Mouse (Mus musculus) right cerebral cortex, postnatal 14 days (tissue): ENCODE results near the gene Cers6.
A peak's percentile ranks its signal among the peaks of the same experiment; 100 is the strongest.

Experiments
- DNase-seq: peaks from one replicate; pipeline ENCODE4 v3.0.0; 2022

Cers6 gene

GRCm38 (mm10) chr2:68860904-68861685 lies at the start of gene Cers6:
Cers6 (plus strand) TSS chr2:68861441.
- peak; percentile 98 for DNase-seq

- no peak for DNase-seq
Observed at GRCm38 (mm10) chr2:68814409-68814808, 46.8 kb upstream of the Cers6 start.

GRCm38 (mm10) chr2:68819040-68819439 lies 42.2 kb upstream of the Cers6 start:
- DNase-seq, result no peak

GRCm38 (mm10) chr2:68822152-68822887 lies 38.9 kb upstream of the Cers6 start:
- no peak for DNase-seq

- no peak for DNase-seq
Observed at GRCm38 (mm10) chr2:68825326-68826020, 35.8 kb upstream of the Cers6 start.

GRCm38 (mm10) chr2:68843330-68843729 lies 17.9 kb upstream of the Cers6 start:
- DNase-seq, result no peak

- DNase-seq, result no peak
Observed at GRCm38 (mm10) chr2:68844530-68844929, 16.7 kb upstream of the Cers6 start.

GRCm38 (mm10) chr2:68845002-68845740 lies 16.1 kb upstream of the Cers6 start:
- DNase-seq, result no peak

- no peak for DNase-seq
Observed at GRCm38 (mm10) chr2:68860391-68860790, 850 bp upstream of the Cers6 start.

- DNase-seq, result peak; percentile 57
Observed at GRCm38 (mm10) chr2:68861721-68862463, 651 bp downstream of the Cers6 start.

GRCm38 (mm10) chr2:68862464-68863266 lies 1.4 kb downstream of the Cers6 start:
- DNase-seq, result no peak

GRCm38 (mm10) chr2:68863561-68863960 lies 2.3 kb downstream of the Cers6 start:
- no peak for DNase-seq

- DNase-seq, result no peak
Observed at GRCm38 (mm10) chr2:68864366-68864765, 3.1 kb downstream of the Cers6 start.

- DNase-seq, result no peak
Observed at GRCm38 (mm10) chr2:68867148-68867547, 5.9 kb downstream of the Cers6 start.

- DNase-seq, result no peak
Observed at GRCm38 (mm10) chr2:68870999-68871780, 9.9 kb downstream of the Cers6 start.

- DNase-seq, result no peak
Observed at GRCm38 (mm10) chr2:68873086-68873485, 11.8 kb downstream of the Cers6 start.

GRCm38 (mm10) chr2:68873653-68874441 lies 12.6 kb downstream of the Cers6 start:
- no peak for DNase-seq

- DNase-seq, result no peak
Observed at GRCm38 (mm10) chr2:68874575-68874974, 13.3 kb downstream of the Cers6 start.

GRCm38 (mm10) chr2:68879071-68879651 lies 17.9 kb downstream of the Cers6 start:
- DNase-seq, result no peak
